Mouse (Mus musculus) heart, postnatal 0 days (tissue): Measurements from ENCODE around the gene Dmtf1. TPM values are rescaled to one million over a fixed set of nuclear protein-coding genes. Genes with fewer than 3 reads are reported as not detected.
"Not testable (repeated sequence)": the region's sequence is repeated elsewhere in the genome, so short reads cannot be mapped to it uniquely, and the experiment has no call there.

Experiments
- ATAC-seq: fragments of 200-750 bp; cut with Nextera tagmentation; 2 replicates; pipeline ENCODE4 v1.8.0; 2017; ENCODE audit warnings: low read depth, moderate number of reproducible peaks, moderate library complexity; ENCODE audit not compliant: insufficient read depth
- DNase-seq: peaks from one replicate; pipeline ENCODE4 v3.0.0-alpha.2; 2016; ENCODE audit warnings: low spot score
- H3K27ac ChIP-seq: fragments of 300-500 bp; sonication (generic); 2 replicates; pipeline ENCODE4 v1.5.1; 2014; ENCODE audit warnings: low read depth, mild to moderate bottlenecking
- H3K27me3 ChIP-seq: fragments of 300-500 bp; sonication (generic); 2 replicates; pipeline ENCODE4 v1.6.1; 2014; ENCODE audit warnings: low read length, mixed read lengths; ENCODE audit not compliant: control insufficient read depth, insufficient read depth
- H3K36me3 ChIP-seq: fragments of 300-500 bp; sonication (generic); replicated peaks from 2 replicates; pipeline ENCODE4 v1.6.1; 2014; ENCODE audit warnings: low read length, mixed read lengths; ENCODE audit not compliant: control insufficient read depth, insufficient read depth
- H3K4me1 ChIP-seq: fragments of 300-500 bp; sonication (generic); 2 replicates; pipeline ENCODE4 v1.6.1; 2014; ENCODE audit warnings: antibody characterized with exemption; ENCODE audit not compliant: control insufficient read depth, insufficient read depth
- H3K4me2 ChIP-seq: fragments of 300-500 bp; sonication (generic); 2 replicates; pipeline ENCODE4 v1.6.1; 2014; ENCODE audit warnings: low read depth, mild to moderate bottlenecking, low read length, moderate library complexity
- H3K4me3 ChIP-seq: fragments of 300-500 bp; sonication (generic); 2 replicates; pipeline ENCODE4 v1.5.1; 2014; ENCODE audit warnings: low read depth, low read length
- H3K9ac ChIP-seq: fragments of 300-500 bp; sonication (generic); replicated peaks from 2 replicates; pipeline ENCODE4 v1.6.1; 2014; ENCODE audit warnings: low read depth, low read length, mixed read lengths
- H3K9me3 ChIP-seq: fragments of 300-500 bp; sonication (generic); replicated peaks from 2 replicates; pipeline ENCODE4 v1.6.1; 2016; ENCODE audit warnings: low read length; ENCODE audit not compliant: control insufficient read depth
- CTCF ChIP-seq: IDR thresholded peaks from 2 replicates; pipeline ENCODE4 v1.5.1; 2016; ENCODE audit warnings: antibody characterized with exemption, control low read depth, low read depth
- EP300 ChIP-seq: IDR thresholded peaks from 2 replicates; pipeline ENCODE4 v1.6.1; 2016; ENCODE audit warnings: antibody characterized with exemption, low read depth
- WGBS: fragments of 180-500 bp; shearing (Covaris S2); extraction: QIAGEN DNeasy Blood & Tissue Kit; methylation state at CpG from one replicate; pipeline ENCODE4 v1.1.7; 2014; 5-methylcytosine and 5-hydroxymethylcytosine counted together
- polyA plus RNA-seq: library from polyadenylated mRNA; unstranded; fragments of >200 nt; fragmentation: Nextera tagmentation; extraction: Ambion mirVana; gene quantifications from 2 replicates; pipeline ENCODE4 v1.2.1, GENCODE M21; 2015
- total RNA-seq: library from RNA; depleted of rRNA; stranded (reverse); fragments of >200 nt; gene quantifications from 2 replicates; pipeline ENCODE4 v1.2.3, GENCODE M21; 2014; ENCODE audit warnings: low replicate concordance; rRNA removed

The Dmtf1 gene
- total RNA-seq (17.0 and 22.2 TPM in 2 replicates), polyA plus RNA-seq (12.5 and 13.7 TPM in 2 replicates)

GRCm38 (mm10) chr5:9161456-9162041, at the start of gene Dmtf1:
Dmtf1 (minus strand) TSS chr5:9161776.
- peak; percentile 98 for ATAC-seq
- H3K9me3 ChIP-seq = no peaks in the 10 kb centered on the region
- H3K4me1 ChIP-seq = peaks cover 7% of the 10 kb centered on the region; the same call in 1 of the 2 replicates
- under 1% methylated on average over 59 of the region's 64 CpGs for WGBS
- H3K4me2 ChIP-seq = peak within 1 kb of the TSS; percentile 73
- no peaks in the 10 kb centered on the region for H3K27me3 ChIP-seq
- peak within 1 kb of the TSS; percentile 94 for H3K4me3 ChIP-seq
- TF ChIP-seq CTCF (no peak), EP300 (no peak)
- H3K27ac ChIP-seq = peak within 1 kb of the TSS; percentile 100
- peak; percentile 97 for DNase-seq
- peak within 1 kb of the TSS; percentile 96 for H3K9ac ChIP-seq
- no peaks in the 10 kb centered on the region for H3K36me3 ChIP-seq

DNA sequence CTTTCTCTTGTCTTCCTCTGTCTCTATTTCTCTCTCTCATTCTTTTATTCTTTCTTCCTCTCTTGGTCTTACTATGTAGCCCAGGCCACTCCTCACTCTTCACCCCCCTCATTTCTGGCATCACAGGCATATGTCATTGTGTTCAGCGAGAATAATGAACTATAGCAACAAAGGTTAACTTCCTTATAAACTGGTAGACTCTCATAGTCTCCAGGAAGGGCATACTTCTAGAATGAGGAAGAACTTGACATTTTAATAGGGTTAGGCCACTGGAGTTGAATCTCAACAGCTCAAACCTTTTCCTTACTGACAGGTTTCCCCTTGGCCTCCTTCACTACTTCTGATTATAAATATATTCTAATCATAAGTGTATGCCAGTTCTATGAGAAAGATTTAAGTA, 24.9 kb upstream of the Dmtf1 start:
- no peaks in the 10 kb centered on the region for H3K9me3 ChIP-seq
- no peaks in the 10 kb centered on the region for H3K4me1 ChIP-seq
- H3K4me2 ChIP-seq = no peak overlapping the region
- H3K9ac ChIP-seq = no peak overlapping the region
- WGBS = 46% methylated on average over 1 of the region's 1 CpGs
- H3K27ac ChIP-seq = no peak overlapping the region
- DNase-seq (no peak), ATAC-seq (no peak)
- H3K27me3 ChIP-seq = no peaks in the 10 kb centered on the region
- H3K36me3 ChIP-seq = no peaks in the 10 kb centered on the region
- H3K4me3 ChIP-seq = no peak overlapping the region
- TF ChIP-seq EP300 (no peak), CTCF (no peak)

GRCm38 (mm10) chr5:9173295-9173694, 11.7 kb upstream of the Dmtf1 start:
- H3K27ac ChIP-seq = no peak overlapping the region
- no peak overlapping the region for H3K9ac ChIP-seq
- DNase-seq = no peak
- WGBS = 67% methylated on average over 2 of the region's 2 CpGs
- H3K27me3 ChIP-seq = no peaks in the 10 kb centered on the region
- no peaks in the 10 kb centered on the region for H3K4me1 ChIP-seq
- no peaks in the 10 kb centered on the region for H3K9me3 ChIP-seq
- no peak overlapping the region for H3K4me3 ChIP-seq
- TF ChIP-seq EP300 = no peak
- H3K36me3 ChIP-seq = no peaks in the 10 kb centered on the region
- no peak for ATAC-seq
- no peak overlapping the region for H3K4me2 ChIP-seq

- H3K4me3 ChIP-seq, H3K36me3 ChIP-seq, H3K4me2 ChIP-seq, H3K27ac ChIP-seq, H3K9me3 ChIP-seq, ATAC-seq, H3K27me3 ChIP-seq, H3K9ac ChIP-seq, H3K4me1 ChIP-seq: not testable (repeated sequence)
- TF ChIP-seq CTCF = peak; percentile 52
- DNase-seq = peak; percentile 35
- WGBS = 77% methylated on average over 4 of the region's 5 CpGs
These were observed 7.9 kb upstream of the Dmtf1 start for GRCm38 (mm10) chr5:9169328-9170005.

DNA sequence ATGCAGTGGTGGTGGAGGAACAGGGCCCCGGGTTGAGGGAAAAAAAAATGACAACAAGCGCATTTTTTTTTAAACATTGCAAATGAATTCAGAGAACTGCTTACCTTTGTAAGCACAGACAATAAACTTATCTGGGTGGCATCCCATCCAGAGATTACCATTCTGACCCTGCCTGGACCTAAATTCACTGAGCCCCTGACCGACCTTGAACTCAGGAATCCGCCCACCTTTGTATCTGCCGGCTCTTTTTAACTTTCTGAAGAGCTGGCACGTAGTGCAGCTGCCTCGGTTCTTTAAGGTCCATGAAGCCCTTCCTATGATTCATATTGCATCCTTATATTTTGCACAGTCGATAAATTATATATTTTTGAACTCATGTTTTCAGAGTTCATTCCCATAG, 4.8 kb upstream of the Dmtf1 start:
- WGBS = 64% methylated on average over 8 of the region's 8 CpGs

GRCm38 (mm10) chr5:9165151-9165550, 3.6 kb upstream of the Dmtf1 start:
- 77% methylated on average over 10 of the region's 10 CpGs for WGBS
- not testable (repeated sequence) for H3K27me3 ChIP-seq

More for the DNA sequence above, 4.8 kb upstream of the Dmtf1 start:
- Histone ChIP-seq H3K9me3 (no peaks in the 10 kb centered on the region), H3K27me3 (no peaks in the 10 kb centered on the region), H3K9ac (no peak overlapping the region), H3K4me1 (peaks cover 5% of the 10 kb centered on the region; the same call in 1 of the 2 replicates), H3K4me2 (no peak overlapping the region), H3K4me3 (no peak overlapping the region), H3K36me3 (no peaks in the 10 kb centered on the region), H3K27ac (no peak overlapping the region)
- TF ChIP-seq CTCF (no peak), EP300 (no peak)
- ATAC-seq (no peak), DNase-seq (no peak)

More at GRCm38 (mm10) chr5:9165151-9165550, 3.6 kb upstream of the Dmtf1 start:
- H3K9ac ChIP-seq, DNase-seq, H3K4me1 ChIP-seq, H3K4me3 ChIP-seq, H3K27ac ChIP-seq, H3K9me3 ChIP-seq, H3K4me2 ChIP-seq, ATAC-seq, H3K36me3 ChIP-seq: not testable (repeated sequence)
